Mouse (Mus musculus): Measurements from ENCODE around the gene Rpusd1. TPM values are rescaled to one million over a fixed set of nuclear protein-coding genes. Genes with fewer than 3 reads are reported as not detected.

The Rpusd1 gene
- total RNA-seq, 1 experiment = 8.7 TPM

GRCm38 (mm10) chr17:25716711-25717637, 10.5 kb upstream of the Rpusd1 start, which contains the start of gene Gng13:
Gene Gng13 (plus strand): TSS chr17:25717171.
- Histone ChIP-seq H3K4me1 (ENCODE audit: control insufficient read depth in 2 of 2, insufficient read depth in 2 of 2, low read length in 2 of 2, poor library complexity in 1 of 2) (peaks cover 8 to 19% of the 10 kb centered on the region in 2 experiments), H3K9me3 (ENCODE audit: control insufficient read depth, insufficient read depth, low read depth, low read length) (no peaks in the 10 kb centered on the region), H3K4me3 (ENCODE audit: insufficient read depth in 1 of 2, low read depth in 1 of 2, low read length in 2 of 2, poor library complexity in 1 of 2, severe bottlenecking in 1 of 2) (peak within 1 kb of the TSS; percentile 38 to 64), H3K27ac (ENCODE audit: insufficient read depth, low read depth, low read length, poor library complexity, severe bottlenecking) (no peak within 1 kb of the TSS), H3K9ac (ENCODE audit: insufficient read depth, low read depth, low read length, poor library complexity, severe bottlenecking) (peak within 1 kb of the TSS; percentile 21), H3K36me3 (ENCODE audit: control insufficient read depth, insufficient read depth, low read length, poor library complexity, severe bottlenecking) (peaks cover 34% of the 10 kb centered on the region)
- in situ Hi-C loops (cut with MboI; ENCODE audit: low sequenced_read_pairs in 2 of 2, unreplicated experiment in 2 of 2) = no loop called here
- DNase-seq (ENCODE audit: low read depth, low spot score) = no peak
- TF ChIP-seq ZNF384 (IDR thresholded peaks at IDR 0.05; ENCODE audit: low read depth, low read length) (no peak), MAFK (IDR thresholded peaks at IDR 0.05; ENCODE audit: insufficient read depth, low read depth, low read length) (no peak), ZC3H11A (IDR thresholded peaks at IDR 0.05; ENCODE audit: borderline replicate concordance, low read depth, low read length) (no peak), HCFC1 (IDR thresholded peaks at IDR 0.05; ENCODE audit: borderline replicate concordance, insufficient read depth, low read length) (no peak), CHD2 (IDR thresholded peaks at IDR 0.05; ENCODE audit: low read depth, low read length) (no peak)

- TF ChIP-seq CHD2 (IDR thresholded peaks at IDR 0.05; ENCODE audit: low read depth, low read length) (no peak), HCFC1 (IDR thresholded peaks at IDR 0.05; ENCODE audit: borderline replicate concordance, insufficient read depth, low read length) (no peak), ZNF384 (IDR thresholded peaks at IDR 0.05; ENCODE audit: low read depth, low read length) (no peak), ZC3H11A (IDR thresholded peaks at IDR 0.05; ENCODE audit: borderline replicate concordance, low read depth, low read length) (no peak), MAFK (IDR thresholded peaks at IDR 0.05; ENCODE audit: insufficient read depth, low read depth, low read length) (no peak)
- in situ Hi-C loops (cut with MboI; ENCODE audit: low sequenced_read_pairs in 2 of 2, unreplicated experiment in 2 of 2) = no loop called here
- Histone ChIP-seq H3K36me3 (ENCODE audit: control insufficient read depth, insufficient read depth, low read length, poor library complexity, severe bottlenecking) (peaks cover 41% of the 10 kb centered on the region), H3K9me3 (ENCODE audit: control insufficient read depth, insufficient read depth, low read depth, low read length) (no peaks in the 10 kb centered on the region), H3K4me3 (ENCODE audit: insufficient read depth in 1 of 2, low read depth in 1 of 2, low read length in 2 of 2, poor library complexity in 1 of 2, severe bottlenecking in 1 of 2) (peak overlapping the region; percentile 38 to 64; a peak in 3 of 4 replicates), H3K9ac (ENCODE audit: insufficient read depth, low read depth, low read length, poor library complexity, severe bottlenecking) (no peak overlapping the region), H3K4me1 (ENCODE audit: control insufficient read depth in 2 of 2, insufficient read depth in 2 of 2, low read length in 2 of 2, poor library complexity in 1 of 2) (peaks cover 8 to 23% of the 10 kb centered on the region in 2 experiments), H3K27ac (ENCODE audit: insufficient read depth, low read depth, low read length, poor library complexity, severe bottlenecking) (no peak overlapping the region)
- DNase-seq (ENCODE audit: low read depth, low spot score) = no peak
Observed at GRCm38 (mm10) chr17:25717691-25718090, 9.8 kb upstream of the Rpusd1 start.

- H3K9me3 ChIP-seq (ENCODE audit: control insufficient read depth, insufficient read depth, low read depth, low read length) = no peaks in the 10 kb centered on the region
- peaks cover 5 to 31% of the 10 kb centered on the region in 2 experiments; a peak in 2 of 4 replicates for H3K4me1 ChIP-seq (ENCODE audit: control insufficient read depth in 2 of 2, insufficient read depth in 2 of 2, low read length in 2 of 2, poor library complexity in 1 of 2)
- no peak overlapping the region for H3K27ac ChIP-seq (ENCODE audit: insufficient read depth, low read depth, low read length, poor library complexity, severe bottlenecking)
- DNase-seq (ENCODE audit: low read depth, low spot score) = no peak
- H3K9ac ChIP-seq (ENCODE audit: insufficient read depth, low read depth, low read length, poor library complexity, severe bottlenecking) = no peak overlapping the region
- in situ Hi-C loops (cut with MboI; ENCODE audit: low sequenced_read_pairs in 2 of 2, unreplicated experiment in 2 of 2) = no loop called here
- TF ChIP-seq CHD2 (IDR thresholded peaks at IDR 0.05; ENCODE audit: low read depth, low read length) (no peak), MAFK (IDR thresholded peaks at IDR 0.05; ENCODE audit: insufficient read depth, low read depth, low read length) (no peak)
- no peak overlapping the region for H3K4me3 ChIP-seq (ENCODE audit: insufficient read depth in 1 of 2, low read depth in 1 of 2, low read length in 2 of 2, poor library complexity in 1 of 2, severe bottlenecking in 1 of 2)
- H3K36me3 ChIP-seq (ENCODE audit: control insufficient read depth, insufficient read depth, low read length, poor library complexity, severe bottlenecking) = peaks cover 63% of the 10 kb centered on the region
Observed at GRCm38 (mm10) chr17:25721476-25721875, 6.0 kb upstream of the Rpusd1 start.

GRCm38 (mm10) chr17:25723470-25723869, 4.0 kb upstream of the Rpusd1 start:
- TF ChIP-seq ZC3H11A (IDR thresholded peaks at IDR 0.05; ENCODE audit: borderline replicate concordance, low read depth, low read length) (no peak), CHD2 (IDR thresholded peaks at IDR 0.05; ENCODE audit: low read depth, low read length) (no peak), MAFK (IDR thresholded peaks at IDR 0.05; ENCODE audit: insufficient read depth, low read depth, low read length) (no peak), HCFC1 (IDR thresholded peaks at IDR 0.05; ENCODE audit: borderline replicate concordance, insufficient read depth, low read length) (no peak), ZNF384 (IDR thresholded peaks at IDR 0.05; ENCODE audit: low read depth, low read length) (no peak)
- no peak for DNase-seq (ENCODE audit: low read depth, low spot score)
- Histone ChIP-seq H3K9me3 (ENCODE audit: control insufficient read depth, insufficient read depth, low read depth, low read length) (no peaks in the 10 kb centered on the region), H3K9ac (ENCODE audit: insufficient read depth, low read depth, low read length, poor library complexity, severe bottlenecking) (peak overlapping the region; percentile 55; the same call in 1 of the 2 replicates), H3K36me3 (ENCODE audit: control insufficient read depth, insufficient read depth, low read length, poor library complexity, severe bottlenecking) (peaks cover 63% of the 10 kb centered on the region), H3K4me1 (ENCODE audit: control insufficient read depth in 2 of 2, insufficient read depth in 2 of 2, low read length in 2 of 2, poor library complexity in 1 of 2) (peaks cover 4 to 22% of the 10 kb centered on the region in 2 experiments; a peak in 2 of 4 replicates), H3K27ac (ENCODE audit: insufficient read depth, low read depth, low read length, poor library complexity, severe bottlenecking) (no peak overlapping the region), H3K4me3 (ENCODE audit: insufficient read depth in 1 of 2, low read depth in 1 of 2, low read length in 2 of 2, poor library complexity in 1 of 2, severe bottlenecking in 1 of 2) (peak overlapping the region; percentile 5 to 38; a peak in 3 of 4 replicates)
- in situ Hi-C loops (cut with MboI; ENCODE audit: low sequenced_read_pairs in 2 of 2, unreplicated experiment in 2 of 2) = no loop called here

Measured in ES-E14 (cell line).